Mouse (Mus musculus) naive thymus-derived CD4-positive, alpha-beta T cell, adult 2 months (primary cell): ENCODE results near the gene Imp4.

Experiments
- DNase-seq: peaks from one replicate; pipeline ENCODE4 v3.0.0-alpha.2; 2011; ENCODE audit warnings: low read depth

Gene Imp4

GRCm38 (mm10) chr1:34460061-34460441, 20.4 kb downstream of the Imp4 start:
- DNase-seq = no peak

- peak; percentile 91 for DNase-seq
These were observed 23.1 kb downstream of the Imp4 start for GRCm38 (mm10) chr1:34462766-34463165.

GRCm38 (mm10) chr1:34464310-34464817, 24.7 kb downstream of the Imp4 start:
- peak; percentile 50 for DNase-seq

GRCm38 (mm10) chr1:34465445-34465844, 25.8 kb downstream of the Imp4 start:
- DNase-seq = no peak

- no peak for DNase-seq
These were observed 28.4 kb downstream of the Imp4 start for GRCm38 (mm10) chr1:34468051-34468450.

GRCm38 (mm10) chr1:34468500-34468899, 28.8 kb downstream of the Imp4 start:
- DNase-seq = no peak

GRCm38 (mm10) chr1:34469801-34470200, 30.1 kb downstream of the Imp4 start:
- DNase-seq = no peak

GRCm38 (mm10) chr1:34472427-34473300, 33.0 kb downstream of the Imp4 start:
- DNase-seq = peak; percentile 88

- DNase-seq = peak; percentile 74
These were observed 39.4 kb downstream of the Imp4 start for GRCm38 (mm10) chr1:34478891-34479655.

GRCm38 (mm10) chr1:34480801-34481200, 41.1 kb downstream of the Imp4 start:
- peak; percentile 67 for DNase-seq

- DNase-seq = peak; percentile 37
These were observed 42.4 kb downstream of the Imp4 start for GRCm38 (mm10) chr1:34481920-34482669.

GRCm38 (mm10) chr1:34484470-34484869, 44.8 kb downstream of the Imp4 start:
- peak; percentile 79 for DNase-seq

GRCm38 (mm10) chr1:34485461-34486188, 46.0 kb downstream of the Imp4 start:
- peak; percentile 86 for DNase-seq

- peak; percentile 33 for DNase-seq
These were observed 47.7 kb downstream of the Imp4 start for GRCm38 (mm10) chr1:34487383-34487782.

GRCm38 (mm10) chr1:34489852-34490541, 50.3 kb downstream of the Imp4 start:
- no peak for DNase-seq

- no peak for DNase-seq
These were observed 51.8 kb downstream of the Imp4 start for GRCm38 (mm10) chr1:34491480-34491879.
